Mouse (Mus musculus) CD4-positive, CD25-positive, alpha-beta regulatory T cell, adult 2 months (primary cell): ENCODE measurements around the gene Fndc3b.
A peak's percentile ranks its signal among the peaks of the same experiment; 100 is the strongest.
"Not testable (repeated sequence)": the region's sequence is repeated elsewhere in the genome, so short reads cannot be mapped to it uniquely, and the experiment has no call there.

Experiments used
- DNase-seq: peaks from one replicate; pipeline ENCODE4 v3.0.0-alpha.2; 2012; ENCODE audit warnings: low read depth, low spot score

Gene Fndc3b

GRCm38 (mm10) chr3:27421980-27422379 lies 289.1 kb downstream of the Fndc3b start:
- no peak for DNase-seq

- DNase-seq, result no peak
These were observed 292.5 kb downstream of the Fndc3b start for GRCm38 (mm10) chr3:27418602-27419001.

- no peak for DNase-seq
These were observed 294.3 kb downstream of the Fndc3b start for GRCm38 (mm10) chr3:27416786-27417185.

- no peak for DNase-seq
These were observed 297.5 kb downstream of the Fndc3b start for GRCm38 (mm10) chr3:27413566-27413965.

GRCm38 (mm10) chr3:27411286-27411685 lies 299.8 kb downstream of the Fndc3b start:
- no peak for DNase-seq

- no peak for DNase-seq
These were observed 302.5 kb downstream of the Fndc3b start for GRCm38 (mm10) chr3:27408564-27408963.

GRCm38 (mm10) chr3:27406440-27406839 lies 304.7 kb downstream of the Fndc3b start:
- DNase-seq, result no peak

GRCm38 (mm10) chr3:27400996-27401395 lies 310.1 kb downstream of the Fndc3b start:
- not testable (repeated sequence) for DNase-seq

- no peak for DNase-seq
These were observed 321.2 kb downstream of the Fndc3b start for GRCm38 (mm10) chr3:27389923-27390322.

GRCm38 (mm10) chr3:27384836-27385235 lies 326.3 kb downstream of the Fndc3b start:
- DNase-seq, result no peak

GRCm38 (mm10) chr3:27377935-27378334 lies 333.2 kb downstream of the Fndc3b start:
- DNase-seq, result no peak

- DNase-seq, result no peak
These were observed 336.7 kb downstream of the Fndc3b start for GRCm38 (mm10) chr3:27374396-27374795.

- DNase-seq, result peak; percentile 4
These were observed 339.1 kb downstream of the Fndc3b start for GRCm38 (mm10) chr3:27371725-27372650.

- DNase-seq, result no peak
These were observed 339.9 kb downstream of the Fndc3b start, which contains the start of gene Ghsr for GRCm38 (mm10) chr3:27371276-27371621. TSS of gene Ghsr (plus strand) at chr3:27371351.

GRCm38 (mm10) chr3:27370582-27371275 lies 340.4 kb downstream of the Fndc3b start:
- DNase-seq, result no peak

GRCm38 (mm10) chr3:27370125-27370524 lies 341.0 kb downstream of the Fndc3b start:
- peak; percentile 10 for DNase-seq
